Mouse (Mus musculus): ENCODE data around the gene Gse1. TPM values are rescaled to one million over a fixed set of nuclear protein-coding genes. Genes with fewer than 3 reads are reported as not detected.

Gse1 gene
- polyA plus RNA-seq, 1 experiment from 2014 or later: 10.0 TPM

- 25% methylated on average over 5 of the region's 5 CpGs for WGBS
- H3K4me2 ChIP-seq: peak overlapping the region; percentile 42; the same call in 1 of the 2 replicates
- H3K9ac ChIP-seq: no peak overlapping the region
Observed at GRCm38 (mm10) chr8:120495461-120495860, 267.2 kb downstream of the Gse1 start.

GRCm38 (mm10) chr8:120496478-120496877 is 268.2 kb downstream of the Gse1 start:
- no peak overlapping the region for H3K4me2 ChIP-seq
- no peaks in the 10 kb centered on the region for H3K9me3 ChIP-seq (replicated peaks)
- no peak overlapping the region for H3K4me3 ChIP-seq (replicated peaks)
- ATAC-seq (replicated peaks; ENCODE audit: low FRiP score): no peak
- 95% methylated on average over 15 of the region's 15 CpGs for WGBS
- no peak overlapping the region for H3K27ac ChIP-seq
- no peaks in the 10 kb centered on the region for H3K27me3 ChIP-seq
- peaks cover 99% of the 10 kb centered on the region for H3K4me1 ChIP-seq
- no peaks in the 10 kb centered on the region for H3K36me3 ChIP-seq
- no peak overlapping the region for H3K9ac ChIP-seq

More at GRCm38 (mm10) chr8:120495461-120495860, 267.2 kb downstream of the Gse1 start:
- Histone ChIP-seq H3K9me3 (replicated peaks) (no peaks in the 10 kb centered on the region), H3K4me1 (peaks cover 99% of the 10 kb centered on the region), H3K27me3 (no peaks in the 10 kb centered on the region), H3K4me3 (replicated peaks) (no peak overlapping the region), H3K27ac (peak overlapping the region; percentile 94), H3K36me3 (no peaks in the 10 kb centered on the region)
- no peak for ATAC-seq (replicated peaks; ENCODE audit: low FRiP score)

GRCm38 (mm10) chr8:120497503-120497946 is 269.3 kb downstream of the Gse1 start:
- Histone ChIP-seq H3K27ac (peak overlapping the region; percentile 83; the same call in 1 of the 2 replicates), H3K4me3 (replicated peaks) (no peak overlapping the region), H3K36me3 (no peaks in the 10 kb centered on the region), H3K4me1 (peaks cover 96% of the 10 kb centered on the region), H3K4me2 (peak overlapping the region; percentile 43), H3K9ac (0 out of 2 replicates have a peak overlapping the region, but pooled peaks have one; percentile 18), H3K27me3 (no peaks in the 10 kb centered on the region), H3K9me3 (replicated peaks) (no peaks in the 10 kb centered on the region)
- 25% methylated on average over 11 of the region's 11 CpGs for WGBS
- ATAC-seq (replicated peaks; ENCODE audit: low FRiP score): no peak

- Histone ChIP-seq H3K4me3 (replicated peaks) (no peak overlapping the region), H3K9ac (0 out of 2 replicates have a peak overlapping the region, but pooled peaks have one; percentile 18), H3K4me1 (peaks cover 96% of the 10 kb centered on the region), H3K4me2 (peak overlapping the region; percentile 43), H3K36me3 (no peaks in the 10 kb centered on the region), H3K27ac (peak overlapping the region; percentile 83), H3K9me3 (replicated peaks) (no peaks in the 10 kb centered on the region), H3K27me3 (no peaks in the 10 kb centered on the region)
- WGBS: 37% methylated on average over 4 of the region's 4 CpGs
- ATAC-seq (replicated peaks; ENCODE audit: low FRiP score): peak; percentile 24; the same call in 1 of the 2 replicates
Observed at GRCm38 (mm10) chr8:120498349-120498831, 270.1 kb downstream of the Gse1 start.

- Histone ChIP-seq H3K4me2 (peak overlapping the region; percentile 43), H3K27ac (peak overlapping the region; percentile 83), H3K4me1 (peaks cover 96% of the 10 kb centered on the region), H3K9ac (no peak overlapping the region; the same call in 1 of the 2 replicates), H3K36me3 (no peaks in the 10 kb centered on the region), H3K4me3 (replicated peaks) (no peak overlapping the region), H3K27me3 (no peaks in the 10 kb centered on the region), H3K9me3 (replicated peaks) (no peaks in the 10 kb centered on the region)
- ATAC-seq (replicated peaks; ENCODE audit: low FRiP score): peak; percentile 81
- WGBS: 22% methylated on average over 9 of the region's 9 CpGs
Observed at GRCm38 (mm10) chr8:120498926-120499605, 270.8 kb downstream of the Gse1 start.

GRCm38 (mm10) chr8:120500701-120501261 is 272.5 kb downstream of the Gse1 start:
- Histone ChIP-seq H3K4me2 (no peak overlapping the region), H3K27me3 (no peaks in the 10 kb centered on the region), H3K36me3 (no peaks in the 10 kb centered on the region), H3K9me3 (replicated peaks) (no peaks in the 10 kb centered on the region), H3K4me1 (peaks cover 96% of the 10 kb centered on the region), H3K27ac (peak overlapping the region; percentile 19; the same call in 1 of the 2 replicates), H3K4me3 (replicated peaks) (no peak overlapping the region), H3K9ac (no peak overlapping the region)
- 70% methylated on average over 8 of the region's 8 CpGs for WGBS
- ATAC-seq (replicated peaks; ENCODE audit: low FRiP score): no peak

GRCm38 (mm10) chr8:120501426-120501825 is 273.2 kb downstream of the Gse1 start:
- Histone ChIP-seq H3K9ac (no peak overlapping the region), H3K36me3 (no peaks in the 10 kb centered on the region), H3K4me2 (no peak overlapping the region), H3K4me3 (replicated peaks) (no peak overlapping the region), H3K9me3 (replicated peaks) (no peaks in the 10 kb centered on the region), H3K27ac (no peak overlapping the region), H3K27me3 (no peaks in the 10 kb centered on the region), H3K4me1 (peaks cover 96% of the 10 kb centered on the region)
- no peak for ATAC-seq (replicated peaks; ENCODE audit: low FRiP score)
- 83% methylated on average over 5 of the region's 5 CpGs for WGBS

GRCm38 (mm10) chr8:120502428-120502827 is 274.2 kb downstream of the Gse1 start:
- Histone ChIP-seq H3K4me1 (peaks cover 90% of the 10 kb centered on the region), H3K9ac (no peak overlapping the region), H3K4me3 (replicated peaks) (no peak overlapping the region), H3K4me2 (no peak overlapping the region), H3K27me3 (no peaks in the 10 kb centered on the region), H3K27ac (no peak overlapping the region), H3K9me3 (replicated peaks) (no peaks in the 10 kb centered on the region), H3K36me3 (no peaks in the 10 kb centered on the region)
- 56% methylated on average over 5 of the region's 5 CpGs for WGBS
- no peak for ATAC-seq (replicated peaks; ENCODE audit: low FRiP score)

GRCm38 (mm10) chr8:120504251-120505081 is 276.2 kb downstream of the Gse1 start:
- Histone ChIP-seq H3K27me3 (no peaks in the 10 kb centered on the region), H3K9me3 (replicated peaks) (no peaks in the 10 kb centered on the region), H3K4me3 (replicated peaks) (peak overlapping the region; percentile 19), H3K9ac (0 out of 2 replicates have a peak overlapping the region, but pooled peaks have one; percentile 3), H3K4me1 (peaks cover 88% of the 10 kb centered on the region), H3K4me2 (peak overlapping the region; percentile 55), H3K27ac (peak overlapping the region; percentile 89), H3K36me3 (no peaks in the 10 kb centered on the region)
- ATAC-seq (replicated peaks; ENCODE audit: low FRiP score): peak; percentile 40; the same call in 1 of the 2 replicates
- 10% methylated on average over 20 of the region's 20 CpGs for WGBS

GRCm38 (mm10) chr8:120505082-120505511 is 276.8 kb downstream of the Gse1 start:
- ATAC-seq (replicated peaks; ENCODE audit: low FRiP score): 0 out of 2 replicates have a peak, but pooled peaks have one; percentile 3
- Histone ChIP-seq H3K4me1 (peaks cover 88% of the 10 kb centered on the region), H3K27me3 (no peaks in the 10 kb centered on the region), H3K4me3 (replicated peaks) (peak overlapping the region; percentile 19), H3K9me3 (replicated peaks) (no peaks in the 10 kb centered on the region), H3K36me3 (no peaks in the 10 kb centered on the region), H3K9ac (0 out of 2 replicates have a peak overlapping the region, but pooled peaks have one; percentile 3), H3K27ac (peak overlapping the region; percentile 89), H3K4me2 (peak overlapping the region; percentile 55)
- WGBS: 1% methylated on average over 19 of the region's 19 CpGs

GRCm38 (mm10) chr8:120505619-120506310 is 277.5 kb downstream of the Gse1 start:
- H3K4me3 ChIP-seq (replicated peaks): no peak overlapping the region; the same call in 1 of the 2 replicates
- no peaks in the 10 kb centered on the region for H3K27me3 ChIP-seq
- WGBS: 27% methylated on average over 23 of the region's 23 CpGs
- no peak overlapping the region for H3K9ac ChIP-seq
- H3K9me3 ChIP-seq (replicated peaks): no peaks in the 10 kb centered on the region
- no peak for ATAC-seq (replicated peaks; ENCODE audit: low FRiP score)
- H3K4me2 ChIP-seq: peak overlapping the region; percentile 55
- H3K36me3 ChIP-seq: no peaks in the 10 kb centered on the region
- H3K4me1 ChIP-seq: peaks cover 87% of the 10 kb centered on the region
- peak overlapping the region; percentile 89; the same call in 1 of the 2 replicates for H3K27ac ChIP-seq
